Mouse (Mus musculus) E14TG2a.4 (cell line): ENCODE measurements at regions not wholly inside any gene's neighbourhood (a gene's known extent, or its start where the extent isn't known, plus 50 kb on each side); places are given as distances from the start of the nearest gene placed in this dataset.

Source experiments
- H3K27me3 ChIP-seq: 2 replicates; pipeline ENCODE4 v1.6.1; 2014; ENCODE audit warnings: low read length, control low read depth; ENCODE audit not compliant: insufficient read depth
- H3K36me3 ChIP-seq: 2 replicates; pipeline ENCODE4 v1.6.1; 2014; ENCODE audit warnings: low read length, control low read depth; ENCODE audit not compliant: insufficient read depth
- H3K4me1 ChIP-seq: replicated peaks from 2 replicates; pipeline ENCODE4 v1.6.1; 2014; ENCODE audit warnings: low read depth, low read length, control low read depth
- H3K4me3 ChIP-seq: replicated peaks from 2 replicates; pipeline ENCODE4 v1.5.1; 2014; ENCODE audit warnings: mild to moderate bottlenecking, low read length
- H3K9me3 ChIP-seq: 2 replicates; pipeline ENCODE4 v1.6.1; 2014; ENCODE audit warnings: low read length, control low read depth
- CTCF ChIP-seq: conservative IDR thresholded peaks from 2 replicates; pipeline ENCODE4 v1.5.1; 2014; ENCODE audit warnings: low read length
- NANOG ChIP-seq: IDR thresholded peaks from 2 replicates; pipeline ENCODE4 v1.6.1; 2014; ENCODE audit warnings: borderline replicate concordance, low read length, mixed read lengths
- POU5F1 ChIP-seq: IDR thresholded peaks from 2 replicates; pipeline ENCODE4 v1.6.1; 2014; ENCODE audit warnings: low read length, borderline replicate concordance

- no peak overlapping the region for H3K4me3 ChIP-seq
- TF ChIP-seq NANOG (no peak), CTCF (no peak), POU5F1 (no peak)
- H3K36me3 ChIP-seq: no peaks in the 10 kb centered on the region
- H3K27me3 ChIP-seq: no peaks in the 10 kb centered on the region; the same call in 1 of the 2 replicates
- no peaks in the 10 kb centered on the region for H3K4me1 ChIP-seq
- H3K9me3 ChIP-seq: no peaks in the 10 kb centered on the region
Observed at GRCm38 (mm10) chr13:84356455-84356854, 134.4 kb downstream of the Tmem161b start.

DNA sequence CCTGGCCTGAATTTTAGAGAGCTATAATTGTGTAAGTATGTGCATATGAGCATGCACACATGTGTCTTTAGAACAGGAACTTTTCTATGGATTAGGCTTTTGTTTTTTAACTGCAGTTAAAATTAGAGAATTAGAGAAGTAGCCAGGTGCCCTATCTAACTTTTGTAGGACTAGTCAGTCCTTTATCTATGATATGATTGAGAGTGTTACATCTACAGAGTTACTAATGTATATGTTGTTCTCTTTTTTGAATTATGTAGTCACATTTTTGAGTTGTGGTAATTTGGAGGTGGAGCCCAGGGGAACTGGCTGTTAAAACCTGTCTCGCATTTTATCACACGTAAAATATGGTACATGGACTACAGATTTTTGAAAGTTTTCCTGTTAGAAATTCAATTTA is 138.4 kb downstream of the Tmem161b start:
- Histone ChIP-seq H3K4me3 (no peak overlapping the region), H3K27me3 (no peaks in the 10 kb centered on the region), H3K36me3 (no peaks in the 10 kb centered on the region), H3K9me3 (no peaks in the 10 kb centered on the region), H3K4me1 (0 out of 2 replicates have a peak, but pooled peaks cover 2% of the 10 kb centered on the region)
- no peak for TF ChIP-seq CTCF
- no peak for TF ChIP-seq POU5F1
- no peak for TF ChIP-seq NANOG

DNA sequence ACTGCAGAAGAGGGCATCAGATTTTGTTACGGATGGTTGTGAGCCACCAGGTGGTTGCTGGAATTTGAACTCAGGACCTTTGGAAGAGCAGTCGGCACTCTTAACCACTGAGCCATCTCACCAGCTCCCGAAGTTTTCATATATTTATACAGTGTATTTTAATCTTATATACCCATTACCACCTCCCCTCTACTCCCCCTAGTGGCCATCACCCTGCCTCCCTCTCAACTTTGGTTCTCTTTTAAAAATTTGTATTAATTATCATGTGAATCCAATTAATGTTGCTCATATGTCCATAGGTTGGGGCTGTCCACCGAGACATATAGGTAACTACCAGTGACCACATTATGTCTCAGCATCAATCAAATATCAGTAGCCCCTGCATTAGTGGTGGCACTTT is 142.0 kb downstream of the Tmem161b start:
- TF ChIP-seq NANOG (no peak), CTCF (peak; percentile 43), POU5F1 (no peak)
- H3K4me1 ChIP-seq: 0 out of 2 replicates have a peak, but pooled peaks cover 6% of the 10 kb centered on the region
- H3K27me3 ChIP-seq: no peaks in the 10 kb centered on the region
- no peaks in the 10 kb centered on the region for H3K36me3 ChIP-seq
- no peak overlapping the region for H3K4me3 ChIP-seq
- H3K9me3 ChIP-seq: no peaks in the 10 kb centered on the region

DNA sequence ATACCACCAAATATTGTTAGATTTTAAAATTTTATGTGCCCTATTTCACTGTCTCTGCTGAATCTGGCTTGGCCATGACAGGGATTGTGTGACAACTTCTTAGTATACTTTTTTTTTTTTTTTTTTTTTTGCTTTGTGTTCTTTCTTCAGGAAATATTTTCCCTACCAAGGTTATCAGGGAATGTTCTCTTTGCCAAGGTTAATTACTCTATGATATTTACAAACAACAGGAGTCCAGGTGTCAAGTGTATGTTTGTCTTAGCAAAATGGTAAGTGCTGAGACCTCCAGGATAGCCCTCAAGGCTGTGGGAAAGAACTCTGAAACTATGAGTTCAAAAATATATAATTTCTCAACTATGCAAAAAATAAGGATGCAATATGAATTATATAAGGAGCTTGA is 143.4 kb downstream of the Tmem161b start:
- TF ChIP-seq NANOG: no peak
- TF ChIP-seq POU5F1: no peak
- no peak for TF ChIP-seq CTCF
- H3K9me3 ChIP-seq: no peaks in the 10 kb centered on the region

DNA sequence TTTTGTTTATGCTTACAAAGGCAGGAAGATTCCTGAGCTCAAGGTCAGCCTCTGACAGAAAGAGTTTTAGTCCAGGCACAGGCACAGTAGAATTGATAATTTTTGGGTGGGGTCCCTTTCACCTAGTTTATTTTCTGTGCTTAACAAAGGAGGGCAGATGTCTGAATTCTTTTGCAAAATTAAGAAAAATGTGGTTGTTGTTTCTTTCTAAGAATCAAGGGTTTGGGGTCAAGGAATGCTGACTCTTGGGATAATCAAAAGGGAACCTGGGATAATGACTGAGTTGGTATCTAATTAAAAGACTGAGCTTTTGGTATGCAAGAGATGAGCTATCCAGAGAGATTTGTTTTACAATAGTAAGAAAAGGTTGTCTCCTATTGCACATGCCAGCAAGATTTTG is 143.9 kb downstream of the Tmem161b start:
- no peaks in the 10 kb centered on the region for H3K9me3 ChIP-seq
- TF ChIP-seq NANOG: 0 out of 2 replicates have a peak, but pooled peaks have one; percentile 25
- TF ChIP-seq POU5F1: no peak
- TF ChIP-seq CTCF: no peak
- no peaks in the 10 kb centered on the region for H3K27me3 ChIP-seq
- H3K4me1 ChIP-seq: 0 out of 2 replicates have a peak, but pooled peaks cover 6% of the 10 kb centered on the region
- no peaks in the 10 kb centered on the region for H3K36me3 ChIP-seq
- H3K4me3 ChIP-seq: no peak overlapping the region

More for the DNA sequence above, 143.4 kb downstream of the Tmem161b start:
- no peaks in the 10 kb centered on the region for H3K36me3 ChIP-seq
- H3K27me3 ChIP-seq: no peaks in the 10 kb centered on the region
- 0 out of 2 replicates have a peak, but pooled peaks cover 6% of the 10 kb centered on the region for H3K4me1 ChIP-seq
- no peak overlapping the region for H3K4me3 ChIP-seq

DNA sequence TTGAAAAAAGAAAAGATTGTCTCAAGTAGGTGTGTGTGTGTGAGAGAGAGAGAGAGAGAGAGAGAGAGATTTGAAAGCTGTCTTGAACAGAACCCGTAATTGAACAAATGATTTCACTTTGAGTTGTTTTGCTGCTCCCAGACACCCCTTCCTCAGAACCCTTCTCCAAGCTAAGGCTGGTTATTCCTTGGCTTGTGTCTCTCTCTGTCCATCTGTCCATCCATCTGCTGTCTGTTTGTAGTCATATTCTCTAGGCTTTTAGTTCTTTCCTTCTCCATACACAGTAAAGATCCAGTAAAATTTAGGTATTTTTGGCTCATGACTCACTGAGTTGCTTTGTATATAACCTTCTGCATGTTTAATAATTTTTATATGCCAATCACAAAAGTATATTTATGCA is 144.7 kb downstream of the Tmem161b start:
- no peaks in the 10 kb centered on the region for H3K36me3 ChIP-seq
- H3K27me3 ChIP-seq: no peaks in the 10 kb centered on the region
- H3K4me3 ChIP-seq: no peak overlapping the region
- H3K9me3 ChIP-seq: no peaks in the 10 kb centered on the region
- H3K4me1 ChIP-seq: 0 out of 2 replicates have a peak, but pooled peaks cover 6% of the 10 kb centered on the region
- no peak for TF ChIP-seq NANOG
- TF ChIP-seq POU5F1: no peak
- TF ChIP-seq CTCF: no peak

GRCm38 (mm10) chr13:84368225-84368624 is 146.1 kb downstream of the Tmem161b start:
- H3K36me3 ChIP-seq: no peaks in the 10 kb centered on the region
- H3K27me3 ChIP-seq: no peaks in the 10 kb centered on the region
- 0 out of 2 replicates have a peak, but pooled peaks cover 6% of the 10 kb centered on the region for H3K4me1 ChIP-seq
- TF ChIP-seq CTCF: no peak
- no peak for TF ChIP-seq POU5F1
- no peak for TF ChIP-seq NANOG
- no peak overlapping the region for H3K4me3 ChIP-seq
- no peaks in the 10 kb centered on the region for H3K9me3 ChIP-seq

GRCm38 (mm10) chr13:84374711-84375257 is 152.7 kb downstream of the Tmem161b start:
- TF ChIP-seq NANOG (no peak), POU5F1 (no peak), CTCF (no peak)
- Histone ChIP-seq H3K36me3 (no peaks in the 10 kb centered on the region), H3K4me3 (no peak overlapping the region), H3K4me1 (no peaks in the 10 kb centered on the region), H3K27me3 (no peaks in the 10 kb centered on the region), H3K9me3 (no peaks in the 10 kb centered on the region)

- no peaks in the 10 kb centered on the region for H3K27me3 ChIP-seq
- H3K4me3 ChIP-seq: no peak overlapping the region
- no peaks in the 10 kb centered on the region for H3K36me3 ChIP-seq
- TF ChIP-seq CTCF (no peak), POU5F1 (no peak), NANOG (no peak)
- no peaks in the 10 kb centered on the region for H3K4me1 ChIP-seq
- H3K9me3 ChIP-seq: no peaks in the 10 kb centered on the region
Observed at GRCm38 (mm10) chr13:84375941-84376340, 153.8 kb downstream of the Tmem161b start.
